12 mouse cellular contexts compared by ENCODE assay signal in the genomic region with DNA sequence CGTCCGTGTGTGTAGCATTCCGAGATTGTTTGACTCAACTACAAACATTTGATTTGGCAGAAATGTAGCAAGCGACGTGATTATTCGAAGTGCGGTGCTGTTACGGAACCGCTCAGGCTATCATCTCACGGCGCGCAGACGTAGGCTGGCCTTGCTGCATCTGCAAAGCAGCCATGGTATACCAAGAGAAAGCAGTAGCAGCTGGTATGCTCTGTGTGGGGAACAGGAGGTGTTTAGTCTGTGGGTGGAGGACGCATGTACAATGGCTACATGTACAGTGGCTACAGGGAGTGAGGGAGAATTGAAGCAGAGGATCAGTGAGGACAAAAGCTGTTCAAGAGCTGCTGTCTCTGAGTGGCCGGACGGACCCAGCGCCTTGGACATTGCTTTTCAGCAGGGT.
DNase-seq lines count a peak whose midpoint lies in the region; ATAC-seq and TF ChIP-seq lines count a peak whose summit lies in the region.
"Had no signal": no experiment of that assay in that cellular context is flagged by ENCODE, and none has a peak within 500 bp of the region (broad histone marks: within the 10 kb centered on the region; RNA-seq: fewer than 3 reads in every experiment).

No protein-coding gene starts in this region.

- ATAC-seq in frontal cortex, adult (ENCODE audit: low TSS enrichment): peak; percentile 70
- ATAC-seq: activated CD4-positive, CD25-positive, alpha-beta regulatory T cell, adult 4 months had no signal

- H3K27ac ChIP-seq in kidney, adult 2 months (ENCODE audit: insufficient read depth, low read depth, low read length): peak overlapping the region; percentile 1
- H3K27ac ChIP-seq: macrophage had no signal

- TF ChIP-seq POLR2A in kidney, adult 2 months (IDR thresholded peaks at IDR 0.05; ENCODE audit: low read depth, low read length): no peak

- 70% methylated on average over 17 of the region's 17 CpGs for WGBS in kidney, adult 2 months

- peaks cover 23% of the 10 kb centered on the region; the same call in 1 of the 2 replicates for H3K4me1 ChIP-seq in kidney, adult 2 months (ENCODE audit: control insufficient read depth, insufficient read depth, low read length)

- no peak for TF ChIP-seq CTCF in kidney, adult 2 months (conservative IDR thresholded peaks at IDR 0.05; ENCODE audit: insufficient read depth, insufficient read length, low read depth, low read length)

- no peaks in the 10 kb centered on the region for H3K27me3 ChIP-seq in kidney, adult 2 months (replicated peaks; ENCODE audit: control insufficient read depth, insufficient read depth, low read length)

- peak overlapping the region; percentile 29; the same call in 1 of the 2 replicates for H3K4me3 ChIP-seq in kidney, adult 2 months (ENCODE audit: insufficient read depth, low read depth, low read length)

- no peak for DNase-seq in kidney, adult 2 months
- DNase-seq in kidney, adult 9 months: no peak
- peak; percentile 67 to 82 for DNase-seq in layer of hippocampus, adult 18-20 months (ENCODE audit: low spot score in 2 of 2)
- DNase-seq in right cerebral cortex, postnatal 10 days (ENCODE audit: low spot score in 2 of 2): peak; percentile 52 to 71
- no peak for DNase-seq in cerebellum, adult 9-10 months
- DNase-seq in spleen, postnatal 10 days (ENCODE audit: low spot score in 2 of 2): no peak
- DNase-seq: cerebellum, adult 2 months; kidney, postnatal 25 days; thymus, postnatal 36 days had no signal

- H3K36me3 ChIP-seq in kidney, adult 2 months (ENCODE audit: control insufficient read depth, insufficient read depth, low read length): no peaks in the 10 kb centered on the region

Comparison
In these comparisons a context has a peak if more than half of its experiments do, and no peak if none do; other contexts are left out.
1. DNase-seq: peak in layer of hippocampus, adult 18-20 months (2 of 2) and right cerebral cortex, postnatal 10 days (2 of 2); none in kidney, adult 2 months (single experiment), kidney, adult 9 months (single experiment), cerebellum, adult 9-10 months (single experiment) and spleen, postnatal 10 days (0 of 2).